Comparison of ENCODE assay signal across 23 mouse cellular contexts in the genomic region with DNA sequence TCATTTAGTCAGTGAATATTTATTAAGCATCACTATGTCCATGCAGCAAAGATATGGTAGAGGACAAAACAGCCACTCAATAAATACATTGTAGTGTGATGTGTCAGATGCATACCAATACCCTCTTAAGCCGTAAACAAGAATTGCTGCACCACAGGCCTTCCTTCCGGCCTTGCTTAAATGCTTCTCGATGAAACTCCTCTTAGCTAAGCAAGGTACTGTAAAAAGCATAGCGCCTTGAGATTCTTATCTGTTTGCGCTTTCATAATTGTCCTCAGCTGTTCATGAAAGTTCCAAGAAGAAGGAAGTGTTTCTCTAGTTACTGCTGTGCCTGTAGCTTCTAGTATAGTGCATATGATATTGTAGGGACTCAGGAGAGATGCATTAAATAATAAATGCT. TPM values are rescaled to one million over a fixed set of nuclear protein-coding genes. Genes with fewer than 3 reads are reported as not detected.
DNase-seq lines count a peak whose midpoint lies in the region; ATAC-seq and TF ChIP-seq lines count a peak whose summit lies in the region.
"Had no signal": no experiment of that assay in that cellular context is flagged by ENCODE, and none has a peak within 500 bp of the region (broad histone marks: within the 10 kb centered on the region; RNA-seq: fewer than 3 reads in every experiment).

No protein-coding gene starts in this region.

- no peak overlapping the region for H3K27ac ChIP-seq in kidney, postnatal 0 days
- 0 out of 2 replicates have a peak overlapping the region, but pooled peaks have one; percentile 15 for H3K27ac ChIP-seq in brown adipose tissue, adult 24 weeks (replicated peaks; ENCODE audit: low read depth, low read length)
- H3K27ac ChIP-seq in midbrain, embryonic 10.5 days (replicated peaks): no peak overlapping the region
- H3K27ac ChIP-seq: embryonic facial prominence, embryonic 10.5 days; hindbrain, embryonic 15.5 days; kidney, embryonic 15.5 days; limb, embryonic 15.5 days; midbrain, embryonic 12.5 days had no signal

- peak; percentile 6 for DNase-seq in kidney, postnatal 0 days (ENCODE audit: low spot score)
- DNase-seq in kidney, postnatal 4 days: no peak
- peak; percentile 73 for DNase-seq in 416B (ENCODE audit: low read depth)
- no peak for DNase-seq in cerebellum, adult 9-10 months
- no peak for DNase-seq in cerebellum, adult 9-11 months
- DNase-seq in midbrain, embryonic 10.5 days (ENCODE audit: low spot score): no peak
- DNase-seq: cerebellum, postnatal 25 days; thymus, postnatal 36 days had no signal

- TF ChIP-seq CTCF in kidney, postnatal 0 days (IDR thresholded peaks at IDR 0.05; ENCODE audit: low read depth): no peak

- no peak for ATAC-seq in kidney, postnatal 0 days (replicated peaks; ENCODE audit: low FRiP score, low read depth)
- peak; percentile 58 for ATAC-seq in megakaryocyte, adult 5-6 weeks (ENCODE audit: poor library complexity, severe bottlenecking)
- ATAC-seq: forebrain, embryonic 16.5 days had no signal

- no peaks in the 10 kb centered on the region for H3K36me3 ChIP-seq in kidney, postnatal 0 days (ENCODE audit: insufficient read depth, low read length)
- no peaks in the 10 kb centered on the region for H3K36me3 ChIP-seq in midbrain, embryonic 10.5 days
- H3K36me3 ChIP-seq: embryonic facial prominence, embryonic 10.5 days; hindbrain, embryonic 15.5 days; kidney, embryonic 15.5 days; limb, embryonic 15.5 days; midbrain, embryonic 12.5 days had no signal

- no peaks in the 10 kb centered on the region for H3K4me1 ChIP-seq in kidney, postnatal 0 days (replicated peaks; ENCODE audit: insufficient read depth, low read length)
- peaks cover 2% of the 10 kb centered on the region; the same call in 1 of the 2 replicates for H3K4me1 ChIP-seq in brown adipose tissue, adult 24 weeks (ENCODE audit: control insufficient read depth, insufficient read depth, insufficient read length, low read length)
- H3K4me1 ChIP-seq in midbrain, embryonic 10.5 days: no peaks in the 10 kb centered on the region
- H3K4me1 ChIP-seq: hindbrain, embryonic 15.5 days; kidney, embryonic 15.5 days; limb, embryonic 15.5 days; midbrain, embryonic 12.5 days had no signal

- H3K4me2 ChIP-seq in kidney, postnatal 0 days (ENCODE audit: low read length): no peak overlapping the region
- H3K4me2 ChIP-seq: hindbrain, embryonic 15.5 days; kidney, embryonic 15.5 days; limb, embryonic 15.5 days; midbrain, embryonic 12.5 days had no signal

- no peaks in the 10 kb centered on the region for H3K27me3 ChIP-seq in kidney, postnatal 0 days (ENCODE audit: insufficient read depth, low read length)
- H3K27me3 ChIP-seq in midbrain, embryonic 10.5 days (ENCODE audit: low read depth, poor library complexity, severe bottlenecking): no peaks in the 10 kb centered on the region
- H3K27me3 ChIP-seq: hindbrain, embryonic 15.5 days; kidney, embryonic 15.5 days; limb, embryonic 15.5 days; midbrain, embryonic 12.5 days had no signal

- H3K9me3 ChIP-seq in kidney, postnatal 0 days (replicated peaks; ENCODE audit: low read length): no peaks in the 10 kb centered on the region
- no peaks in the 10 kb centered on the region for H3K9me3 ChIP-seq in midbrain, embryonic 10.5 days (replicated peaks)
- H3K9me3 ChIP-seq: embryonic facial prominence, embryonic 10.5 days; hindbrain, embryonic 15.5 days; kidney, embryonic 15.5 days; limb, embryonic 15.5 days; midbrain, embryonic 12.5 days had no signal

- H3K4me3 ChIP-seq in kidney, postnatal 0 days (replicated peaks; ENCODE audit: low read depth, low read length): no peak overlapping the region
- no peak overlapping the region for H3K4me3 ChIP-seq in brown adipose tissue, adult 24 weeks (ENCODE audit: insufficient read depth, low read depth, low read length)
- H3K4me3 ChIP-seq in midbrain, embryonic 10.5 days: no peak overlapping the region
- H3K4me3 ChIP-seq: embryonic facial prominence, embryonic 10.5 days; erythroblast, embryonic 14.5 days; hindbrain, embryonic 15.5 days; kidney, embryonic 15.5 days; limb, embryonic 15.5 days; midbrain, embryonic 12.5 days had no signal

- no peak overlapping the region for H3K9ac ChIP-seq in kidney, postnatal 0 days (ENCODE audit: low read depth, low read length)
- H3K9ac ChIP-seq: hindbrain, embryonic 15.5 days; kidney, embryonic 15.5 days; limb, embryonic 15.5 days; midbrain, embryonic 12.5 days had no signal

- WGBS in kidney, postnatal 0 days: 64% methylated on average over 5 of the region's 5 CpGs
- 90% methylated on average over 5 of the region's 5 CpGs for WGBS in midbrain, embryonic 10.5 days

RNA-seq across cellular contexts. Expression of gene Il27, which starts 11.9 kb away (rescaled TPM):
- not detected in 2 replicates for polyA plus RNA-seq in kidney, postnatal 0 days (2015; fragmentation: Nextera tagmentation; extraction: Ambion mirVana)
- polyA plus RNA-seq in brown adipose tissue, adult 24 weeks (2012; ENCODE audit: insufficient read depth, insufficient read length, missing spikeins): not detected in 2 replicates
- total RNA-seq in megakaryocyte, adult 5-6 weeks (2015): 2.5 and 2.9 TPM in 2 replicates
- 3.0 and 4.8 TPM in 2 replicates for total RNA-seq in megakaryocyte, adult 5-6 weeks (2017)
- polyA plus RNA-seq in midbrain, embryonic 10.5 days (2016; fragmentation: Nextera tagmentation; extraction: Ambion mirVana): not detected in 2 replicates
- total RNA-seq: adrenal gland, postnatal 10 days; ES-E14; gastrocnemius, adult 8-10 months; heart, postnatal 10 days; layer of hippocampus, adult 8-10 months; left cerebral cortex, postnatal 14 days had no signal
- polyA plus RNA-seq: embryonic facial prominence, embryonic 10.5 days; erythroblast, embryonic 14.5 days; forebrain, embryonic 16.5 days; hindbrain, embryonic 15.5 days; kidney, embryonic 15.5 days; limb, embryonic 15.5 days; midbrain, embryonic 12.5 days had no signal

RNA-seq across cellular contexts. Expression of gene Cln3, which starts 21.0 kb away (rescaled TPM):
- polyA plus RNA-seq in kidney, postnatal 0 days (2015; fragmentation: Nextera tagmentation; extraction: Ambion mirVana): 34.4 and 36.9 TPM in 2 replicates
- polyA plus RNA-seq in brown adipose tissue, adult 24 weeks (2012; ENCODE audit: insufficient read depth, insufficient read length, missing spikeins): 16.1 and 18.9 TPM in 2 replicates
- total RNA-seq in megakaryocyte, adult 5-6 weeks (2015): 106 and 118 TPM in 2 replicates
- 59.5 and 77.8 TPM in 2 replicates for total RNA-seq in megakaryocyte, adult 5-6 weeks (2017)
- 23.8 and 32.3 TPM in 2 replicates for polyA plus RNA-seq in midbrain, embryonic 10.5 days (2016; fragmentation: Nextera tagmentation; extraction: Ambion mirVana)

RNA-seq across cellular contexts. Expression of gene Apobr, which starts 21.9 kb away (rescaled TPM):
- 1.2 and 1.3 TPM in 2 replicates for polyA plus RNA-seq in kidney, postnatal 0 days (2015; fragmentation: Nextera tagmentation; extraction: Ambion mirVana)
- 5.8 and 12.6 TPM in 2 replicates for polyA plus RNA-seq in brown adipose tissue, adult 24 weeks (2012; ENCODE audit: insufficient read depth, insufficient read length, missing spikeins)
- 27.6 and 30.3 TPM in 2 replicates for total RNA-seq in megakaryocyte, adult 5-6 weeks (2015)
- 98.7 and 99.5 TPM in 2 replicates for total RNA-seq in megakaryocyte, adult 5-6 weeks (2017)
- 0.41 and 0.58 TPM in 2 replicates for polyA plus RNA-seq in midbrain, embryonic 10.5 days (2016; fragmentation: Nextera tagmentation; extraction: Ambion mirVana)

RNA-seq across cellular contexts. Expression of gene Nupr1, which starts 24.1 kb away (rescaled TPM):
- 24.5 and 24.8 TPM in 2 replicates for polyA plus RNA-seq in kidney, postnatal 0 days (2015; fragmentation: Nextera tagmentation; extraction: Ambion mirVana)
- polyA plus RNA-seq in brown adipose tissue, adult 24 weeks (2012; ENCODE audit: insufficient read depth, insufficient read length, missing spikeins): 89.5 and 149 TPM in 2 replicates
- 54.7 and 61.4 TPM in 2 replicates for total RNA-seq in megakaryocyte, adult 5-6 weeks (2015)
- total RNA-seq in megakaryocyte, adult 5-6 weeks (2017): 108 and 126 TPM in 2 replicates
- polyA plus RNA-seq in midbrain, embryonic 10.5 days (2016; fragmentation: Nextera tagmentation; extraction: Ambion mirVana): 1.6 and 3.1 TPM in 2 replicates

RNA-seq across cellular contexts. Expression of gene Eif3c, which starts 40.4 kb away (rescaled TPM):
- 213 and 217 TPM in 2 replicates for polyA plus RNA-seq in kidney, postnatal 0 days (2015; fragmentation: Nextera tagmentation; extraction: Ambion mirVana)
- 108 and 123 TPM in 2 replicates for polyA plus RNA-seq in brown adipose tissue, adult 24 weeks (2012; ENCODE audit: insufficient read depth, insufficient read length, missing spikeins)
- total RNA-seq in megakaryocyte, adult 5-6 weeks (2015): 110 and 121 TPM in 2 replicates
- 131 and 143 TPM in 2 replicates for total RNA-seq in megakaryocyte, adult 5-6 weeks (2017)
- polyA plus RNA-seq in midbrain, embryonic 10.5 days (2016; fragmentation: Nextera tagmentation; extraction: Ambion mirVana): 206 and 215 TPM in 2 replicates

Comparison
In these comparisons a context has a peak if more than half of its experiments do, and no peak if none do; other contexts are left out.
1. DNase-seq: peak in kidney, postnatal 0 days (single experiment) and 416B (single experiment); none in kidney, postnatal 4 days (0 of 2), cerebellum, adult 9-10 months (single experiment), cerebellum, adult 9-11 months (single experiment) and midbrain, embryonic 10.5 days (single experiment).